Mouse (Mus musculus) small intestine, adult 2 months (tissue): ENCODE measurements around the gene Tspyl4.

Experiments
- CTCF ChIP-seq: fragments of 200-500 bp; IDR thresholded peaks from 2 replicates; pipeline ENCODE4 v1.5.1; 2012; ENCODE audit warnings: low read depth, mild to moderate bottlenecking, control low read depth, inconsistent platforms, low read length, moderate library complexity, mixed read lengths; ENCODE audit not compliant: insufficient replicate concordance, insufficient read length; ENCODE audit errors: extremely low read depth
- POLR2A ChIP-seq: fragments of 200-500 bp; IDR thresholded peaks from 2 replicates; pipeline ENCODE4 v1.6.1; 2012; ENCODE audit warnings: low read depth, mild to moderate bottlenecking, control low read depth, inconsistent platforms, low read length, moderate library complexity

DNA sequence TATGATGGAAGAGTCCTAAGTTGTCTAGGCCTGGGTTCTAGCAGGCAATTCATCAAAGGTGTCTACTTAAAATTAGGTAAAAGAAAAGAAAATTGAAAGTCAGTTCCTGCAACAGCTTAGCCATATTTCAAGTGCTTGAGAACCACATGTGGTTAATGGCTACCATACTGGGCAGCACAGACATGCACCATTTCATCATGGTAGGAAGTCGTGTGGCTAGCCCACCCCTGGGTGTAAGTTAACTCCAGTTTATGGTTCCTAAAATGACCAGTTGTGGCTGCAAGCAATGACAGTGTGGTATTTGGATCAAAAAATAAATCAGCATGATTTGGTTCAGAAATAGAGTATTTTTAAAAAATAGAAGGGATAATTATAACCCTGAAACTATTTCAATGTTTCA is 44.6 kb downstream of the Tspyl4 start:
- no peak for TF ChIP-seq CTCF
- no peak for TF ChIP-seq POLR2A
